Mouse (Mus musculus) layer of hippocampus, adult 18-20 months (tissue): Measurements from ENCODE around the gene Tsc22d3. TPM values are rescaled to one million over a fixed set of nuclear protein-coding genes. Genes with fewer than 3 reads are reported as not detected.
"Not testable (repeated sequence)": the region's sequence is repeated elsewhere in the genome, so short reads cannot be mapped to it uniquely, and the experiment has no call there.

Experiments used
- DNase-seq, 2 experiments: peaks; one replicate each; pipeline ENCODE4 v3.0.0; 2022; ENCODE audit warnings: low spot score in 2 of 2
- total RNA-seq, 2 experiments: library from RNA; stranded (reverse); gene quantifications; 2 replicates each; pipeline ENCODE4 v1.2.3; 2021

Tsc22d3 gene
- total RNA-seq, 2 experiments from 2014 or later = 131 to 148 TPM

DNA sequence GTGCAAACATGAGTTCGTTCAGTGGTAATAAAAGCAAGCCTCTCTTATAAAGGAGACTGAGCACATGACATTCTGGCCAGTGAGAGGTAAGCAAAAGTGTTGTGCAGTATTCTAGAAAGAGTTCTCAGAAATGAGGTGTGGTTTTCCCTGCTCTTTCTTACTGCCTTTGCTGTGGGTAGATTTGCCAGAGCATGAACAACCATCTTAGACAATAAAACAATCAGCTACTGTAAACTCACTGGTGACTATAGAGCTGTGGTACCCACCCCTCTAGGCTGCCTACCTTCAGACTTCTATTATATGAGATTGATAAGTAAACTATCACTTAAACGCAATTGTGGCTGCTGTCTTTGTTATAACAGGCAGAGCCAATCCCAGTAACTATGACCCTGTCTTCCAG lies 69.1 kb downstream of the Tsc22d3 start:
- no peak for DNase-seq

- DNase-seq = no peak
Measured at GRCm38 (mm10) chrX:140530632-140531031, 69.8 kb downstream of the Tsc22d3 start.

GRCm38 (mm10) chrX:140529074-140529561 lies 71.3 kb downstream of the Tsc22d3 start:
- no peak for DNase-seq

GRCm38 (mm10) chrX:140527231-140527630 lies 73.2 kb downstream of the Tsc22d3 start:
- DNase-seq = no peak

DNA sequence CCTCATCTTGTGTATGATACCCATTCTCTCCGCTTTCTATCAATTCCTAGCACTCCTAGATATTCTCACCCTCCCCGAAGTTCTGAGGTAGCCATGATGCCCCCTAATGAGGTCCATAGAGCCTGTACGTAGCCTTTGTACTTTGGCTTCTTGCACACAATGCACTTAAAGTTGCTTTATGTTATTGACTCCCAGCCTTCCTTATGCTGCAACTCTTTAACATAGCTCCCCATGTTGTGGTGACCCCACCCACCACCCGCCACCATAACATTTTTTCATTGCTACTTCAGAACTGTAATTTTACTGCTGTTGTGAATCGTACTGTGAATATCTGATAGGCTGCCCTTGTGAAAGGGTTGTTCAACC lies 74.2 kb downstream of the Tsc22d3 start:
- DNase-seq = no peak

- DNase-seq = no peak
Measured at GRCm38 (mm10) chrX:140525604-140526252, 74.7 kb downstream of the Tsc22d3 start.

DNA sequence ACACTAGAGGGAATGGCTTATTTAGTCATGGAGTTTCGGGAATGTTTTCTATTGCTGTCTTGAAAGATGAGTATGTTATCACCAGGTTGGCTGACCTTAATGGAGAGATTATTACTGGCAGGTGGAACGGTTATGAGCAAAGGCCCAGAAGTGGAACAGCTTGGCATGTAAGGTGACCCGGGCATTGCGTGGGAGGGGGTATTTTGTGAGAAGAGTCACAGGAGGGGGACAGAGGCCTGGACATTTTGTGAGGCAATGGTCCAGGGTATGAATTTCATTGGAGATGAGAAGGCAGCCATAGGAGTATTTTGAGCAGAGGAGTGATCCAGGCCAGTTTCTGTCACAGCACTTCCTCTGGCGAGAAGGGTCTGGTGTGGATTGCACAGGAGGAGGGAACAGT lies 76.2 kb downstream of the Tsc22d3 start:
- no peak for DNase-seq

GRCm38 (mm10) chrX:140522071-140522765 lies 78.2 kb downstream of the Tsc22d3 start:
- DNase-seq = no peak

DNA sequence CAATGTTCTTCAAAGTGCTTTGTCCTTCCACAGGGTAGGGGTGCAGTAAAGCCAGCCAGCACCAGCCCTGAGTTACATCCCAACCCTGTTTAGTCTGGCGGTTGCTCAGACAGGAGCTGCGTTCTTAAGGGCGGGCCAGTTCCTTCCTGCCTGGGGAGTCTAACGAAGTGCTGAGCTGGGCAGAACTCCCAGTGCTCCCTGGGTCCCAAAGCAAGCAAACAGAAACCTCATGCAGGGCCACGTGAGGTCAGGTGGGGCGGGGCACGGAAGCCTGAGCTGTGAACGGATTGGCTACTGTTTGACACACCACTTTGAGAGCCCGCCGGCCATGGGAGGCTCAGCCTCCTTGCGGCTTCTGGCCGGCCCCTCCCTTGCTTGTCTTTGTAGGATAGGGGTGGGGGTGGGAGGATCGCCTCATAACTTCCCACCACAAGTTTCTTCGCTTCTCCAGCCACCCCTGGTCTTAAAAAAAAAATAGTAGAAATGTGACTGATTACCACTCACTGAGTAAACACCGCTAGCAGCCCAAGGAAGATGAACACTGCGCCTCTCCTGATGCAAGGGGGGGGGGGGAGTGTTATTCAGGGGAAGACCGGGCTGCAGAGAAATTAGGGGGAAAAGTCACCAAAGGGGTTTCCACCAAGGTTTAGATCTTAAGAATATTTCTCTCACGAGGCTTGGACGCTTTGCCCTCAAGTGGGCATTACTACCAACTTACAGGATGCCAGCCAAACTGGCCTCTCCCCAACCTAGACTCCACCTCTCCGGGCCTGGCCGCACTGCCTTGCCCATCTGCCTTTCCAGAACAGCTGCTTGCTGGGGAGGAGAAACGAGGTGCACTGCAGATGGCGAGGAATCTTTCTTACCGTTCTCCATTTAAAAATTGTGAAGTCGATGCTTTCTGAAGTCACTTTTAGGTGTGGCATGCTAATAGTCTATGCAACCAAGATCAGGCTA lies 80.0 kb downstream of the Tsc22d3 start:
- peak; percentile 36 to 80 for DNase-seq

DNA sequence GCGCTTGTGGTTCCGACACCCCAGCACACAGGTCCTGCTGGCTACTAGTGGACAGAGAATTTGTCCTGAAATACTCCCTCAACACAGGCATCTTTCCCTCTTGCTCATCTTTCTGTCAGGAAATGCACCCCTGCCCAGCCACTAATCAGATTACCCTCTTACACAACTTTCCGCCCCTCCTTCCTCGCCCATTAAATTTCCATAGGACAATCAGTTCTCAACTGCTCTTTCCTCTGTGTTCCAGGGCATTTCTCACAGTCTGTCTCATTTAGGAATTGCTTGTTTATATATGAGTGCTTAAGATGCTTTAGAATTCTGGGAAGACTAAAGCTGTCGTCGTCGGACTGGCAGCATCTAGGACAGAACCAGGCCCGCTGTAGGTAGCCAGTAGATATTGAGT lies 82.1 kb downstream of the Tsc22d3 start:
- DNase-seq = no peak

- DNase-seq = no peak
Measured at GRCm38 (mm10) chrX:140513379-140513778, 87.1 kb downstream of the Tsc22d3 start.

- DNase-seq = no peak
Measured at GRCm38 (mm10) chrX:140511687-140512651, 88.5 kb downstream of the Tsc22d3 start.

- DNase-seq = peak; percentile 22 to 37
Measured at GRCm38 (mm10) chrX:140510696-140511429, 89.6 kb downstream of the Tsc22d3 start.

- DNase-seq = no peak
Measured at GRCm38 (mm10) chrX:140509817-140510216, 90.6 kb downstream of the Tsc22d3 start.

DNA sequence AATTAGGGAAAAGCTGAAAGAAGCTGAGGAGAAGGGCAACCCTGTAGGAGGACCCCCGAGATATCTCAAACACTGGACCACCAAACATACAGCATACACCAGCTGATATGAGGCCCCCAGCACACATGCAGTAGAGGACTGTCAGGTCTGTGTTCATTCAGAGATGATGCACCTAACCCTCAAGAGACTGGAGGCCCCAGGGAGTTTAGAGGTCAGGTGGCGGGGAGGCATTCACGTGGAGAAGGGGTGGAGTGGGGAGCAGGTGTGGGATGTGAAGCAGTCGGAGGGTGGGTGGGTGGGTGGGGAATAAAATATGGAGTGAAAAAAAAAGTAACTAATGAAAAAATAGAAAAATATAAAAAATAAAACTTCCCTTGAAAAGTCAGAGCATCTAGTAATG lies 91.7 kb downstream of the Tsc22d3 start:
- not testable (repeated sequence) for DNase-seq

GRCm38 (mm10) chrX:140507377-140507776 lies 93.1 kb downstream of the Tsc22d3 start:
- no peak for DNase-seq

DNA sequence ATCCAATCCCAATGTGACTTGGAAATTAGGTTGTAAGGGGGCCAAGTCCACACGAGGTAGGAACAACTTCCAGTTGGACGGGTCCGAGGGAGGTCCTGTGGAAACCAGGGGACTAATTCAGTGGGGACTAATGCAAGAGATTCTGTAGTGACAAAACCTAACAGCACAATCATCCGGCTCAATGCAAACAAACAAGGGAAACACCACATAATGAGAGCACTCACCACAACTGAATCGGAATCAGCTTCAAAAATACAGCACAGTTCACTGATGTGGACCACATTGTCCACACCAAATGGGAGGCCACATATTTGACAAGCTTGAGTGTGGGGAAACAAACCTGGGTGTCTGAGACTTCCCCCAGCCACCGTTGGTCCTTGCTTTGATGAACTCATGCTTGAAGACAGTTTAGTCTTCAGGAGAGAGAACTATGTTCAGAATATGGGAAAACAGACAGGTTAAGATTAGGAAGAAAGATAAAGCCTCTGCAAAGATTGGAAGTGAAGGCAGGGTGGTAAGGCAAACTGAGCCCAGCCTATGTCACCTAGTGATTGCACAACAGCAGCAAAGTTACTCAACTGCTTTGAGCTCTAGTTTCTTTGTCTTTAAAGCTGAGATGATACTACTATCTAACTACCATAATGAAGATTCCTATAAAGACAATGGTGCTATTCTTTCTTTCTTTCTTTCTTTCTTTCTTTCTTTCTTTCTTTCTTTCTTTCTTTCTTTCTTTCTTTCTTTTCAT lies 93.9 kb downstream of the Tsc22d3 start:
- no peak for DNase-seq

GRCm38 (mm10) chrX:140505497-140506238 lies 94.8 kb downstream of the Tsc22d3 start:
- DNase-seq = peak in 1 of 2 experiments; percentile 7
